Mouse (Mus musculus) heart, adult 2 months (tissue): ENCODE results near the gene Tcfl5. TPM values are rescaled to one million over a fixed set of nuclear protein-coding genes. Genes with fewer than 3 reads are reported as not detected.

ENCODE experiments used
- DNase-seq, 2 experiments: peaks; one replicate each; pipeline ENCODE4 v3.0.0; 2021
- H3K27ac ChIP-seq: fragments of 200-600 bp; 2 replicates; pipeline ENCODE4 v1.8.1; 2022
- H3K27me3 ChIP-seq: fragments of 200-500 bp; 2 replicates; pipeline ENCODE4 v1.6.1; 2012; ENCODE audit warnings: mild to moderate bottlenecking, low read length, inconsistent platforms, mixed read lengths; ENCODE audit not compliant: control insufficient read depth, insufficient read depth
- H3K36me3 ChIP-seq: fragments of 200-500 bp; 2 replicates; pipeline ENCODE4 v1.6.1; 2012; ENCODE audit warnings: low read length, inconsistent platforms; ENCODE audit not compliant: control insufficient read depth, insufficient read depth
- H3K4me1 ChIP-seq: fragments of 200-500 bp; 2 replicates; pipeline ENCODE4 v1.6.1; 2011; ENCODE audit warnings: low read length; ENCODE audit not compliant: control insufficient read depth, insufficient read depth
- H3K4me3 ChIP-seq: fragments of 200-600 bp; 2 replicates; pipeline ENCODE4 v1.8.1; 2022
- H3K79me2 ChIP-seq: fragments of 200-500 bp; replicated peaks from 2 replicates; pipeline ENCODE4 v1.6.1; 2012; ENCODE audit warnings: mild to moderate bottlenecking, inconsistent platforms, low read length, moderate library complexity, mixed read lengths; ENCODE audit not compliant: control insufficient read depth, insufficient read depth
- H3K9ac ChIP-seq: fragments of 200-500 bp; 2 replicates; pipeline ENCODE4 v1.6.1; 2012; ENCODE audit warnings: low read depth, mild to moderate bottlenecking, control low read depth, inconsistent platforms, low read length, mixed read lengths
- CTCF ChIP-seq: fragments of 200-600 bp; IDR thresholded peaks from 2 replicates; pipeline ENCODE4 v1.8.1; 2022; ENCODE audit warnings: antibody characterized with exemption, mild to moderate bottlenecking, moderate library complexity
- EP300 ChIP-seq: fragments of 200-500 bp; IDR thresholded peaks from 2 replicates; pipeline ENCODE4 v1.6.1; 2011; ENCODE audit warnings: low read depth, low read length, control low read depth; ENCODE audit not compliant: insufficient read depth
- POLR2A ChIP-seq: fragments of 200-500 bp; IDR thresholded peaks from 2 replicates; pipeline ENCODE4 v1.6.1; 2011; ENCODE audit warnings: mild to moderate bottlenecking, low read depth, low read length, control low read depth; ENCODE audit not compliant: insufficient read depth
- WGBS: fragments of 180-500 bp; shearing (Covaris S2); methylation state at CpG from one replicate; pipeline ENCODE4 v1.1.7; 2018; 5-methylcytosine and 5-hydroxymethylcytosine counted together
- intact Hi-C: fragments of 180-260 bp; cut with DNase I; formaldehyde crosslinking; loops from one replicate; pipeline ENCODE4 v1.15.1; 2025
- polyA plus RNA-seq: library from polyadenylated mRNA; depleted of rRNA; stranded (reverse); fragments of >200 nt; gene quantifications from 2 replicates; pipeline ENCODE4 v1.2.3, GENCODE M21; 2012; rRNA removed
- total RNA-seq, 2 experiments: library from RNA; stranded (reverse); gene quantifications; 2 replicates each; pipeline ENCODE4 v1.2.3; 2021

The Tcfl5 gene
- total and polyA plus RNA-seq, 3 experiments: 0.18 TPM; not detected in 2

- intact Hi-C loops: no loop called here
- WGBS: 45% methylated on average over 6 of the region's 6 CpGs
Measured at GRCm38 (mm10) chr2:180588736-180589122, 53.8 kb downstream of the Tcfl5 start.

GRCm38 (mm10) chr2:180583154-180583507 lies 59.4 kb downstream of the Tcfl5 start:
- peak overlapping the region; percentile 61 for H3K4me3 ChIP-seq
- peak overlapping the region; percentile 95 for H3K27ac ChIP-seq
- no peaks in the 10 kb centered on the region for H3K36me3 ChIP-seq
- WGBS: 21% methylated on average over 7 of the region's 7 CpGs
- H3K4me1 ChIP-seq: peaks cover 7% of the 10 kb centered on the region
- H3K27me3 ChIP-seq: no peaks in the 10 kb centered on the region
- H3K9ac ChIP-seq: peak overlapping the region; percentile 96
- intact Hi-C loops: loop anchor here (5.0 kb wide), 3 partner anchors 119 to 306 kb away; partner anchors contain the start of gene Bhlhe23
- H3K79me2 ChIP-seq: no peaks in the 10 kb centered on the region
- TF ChIP-seq POLR2A (no peak), CTCF (no peak), EP300 (no peak)
- DNase-seq: peak in 1 of 2 experiments; percentile 19

More at GRCm38 (mm10) chr2:180588736-180589122, 53.8 kb downstream of the Tcfl5 start:
- H3K4me1 ChIP-seq: peaks cover 4% of the 10 kb centered on the region
- TF ChIP-seq EP300 (no peak), CTCF (no peak), POLR2A (no peak)
- H3K79me2 ChIP-seq: peaks cover 4% of the 10 kb centered on the region; the same call in 1 of the 2 replicates
- peak overlapping the region; percentile 100; the same call in 1 of the 2 replicates for H3K9ac ChIP-seq
- H3K36me3 ChIP-seq: no peaks in the 10 kb centered on the region; the same call in 1 of the 2 replicates
- DNase-seq: no peak
- no peaks in the 10 kb centered on the region for H3K27me3 ChIP-seq
- H3K27ac ChIP-seq: peak overlapping the region; percentile 93
- H3K4me3 ChIP-seq: peak overlapping the region; percentile 100

GRCm38 (mm10) chr2:180582481-180583153 lies 59.9 kb downstream of the Tcfl5 start:
- WGBS: under 1% methylated on average over 48 of the region's 57 CpGs
- peak; percentile 75 for TF ChIP-seq POLR2A
- TF ChIP-seq EP300: peak; percentile 40; the same call in 1 of the 2 replicates
- peak; percentile 98; the same call in 1 of the 2 replicates for TF ChIP-seq CTCF
- Histone ChIP-seq H3K9ac (peak overlapping the region; percentile 96), H3K36me3 (no peaks in the 10 kb centered on the region), H3K79me2 (no peaks in the 10 kb centered on the region), H3K27ac (peak overlapping the region; percentile 95), H3K4me3 (peak overlapping the region; percentile 61), H3K27me3 (no peaks in the 10 kb centered on the region), H3K4me1 (peaks cover 7% of the 10 kb centered on the region)
- intact Hi-C loops: loop anchor here (1.0 to 5.0 kb wide), 4 partner anchors 120 to 305 kb away; partner anchors contain the start of gene Bhlhe23
- peak; percentile 96 to 99 for DNase-seq

GRCm38 (mm10) chr2:180581002-180581401 lies 61.5 kb downstream of the Tcfl5 start, which contains the start of gene Mrgbp:
Gene Mrgbp (plus strand): TSS chr2:180581304.
- Histone ChIP-seq H3K9ac (no peak within 1 kb of the TSS), H3K27me3 (no peaks in the 10 kb centered on the region), H3K4me3 (no peak within 1 kb of the TSS), H3K36me3 (no peaks in the 10 kb centered on the region), H3K4me1 (peaks cover 7% of the 10 kb centered on the region), H3K27ac (no peak within 1 kb of the TSS; the same call in 1 of the 2 replicates), H3K79me2 (no peaks in the 10 kb centered on the region)
- WGBS: 53% methylated on average over 3 of the region's 3 CpGs
- DNase-seq: peak in 1 of 2 experiments; percentile 25
- intact Hi-C loops: loop anchor here (5.0 kb wide), 3 partner anchors 121 to 304 kb away; partner anchors contain the start of gene Bhlhe23
- TF ChIP-seq POLR2A (no peak), CTCF (no peak), EP300 (no peak)

DNA sequence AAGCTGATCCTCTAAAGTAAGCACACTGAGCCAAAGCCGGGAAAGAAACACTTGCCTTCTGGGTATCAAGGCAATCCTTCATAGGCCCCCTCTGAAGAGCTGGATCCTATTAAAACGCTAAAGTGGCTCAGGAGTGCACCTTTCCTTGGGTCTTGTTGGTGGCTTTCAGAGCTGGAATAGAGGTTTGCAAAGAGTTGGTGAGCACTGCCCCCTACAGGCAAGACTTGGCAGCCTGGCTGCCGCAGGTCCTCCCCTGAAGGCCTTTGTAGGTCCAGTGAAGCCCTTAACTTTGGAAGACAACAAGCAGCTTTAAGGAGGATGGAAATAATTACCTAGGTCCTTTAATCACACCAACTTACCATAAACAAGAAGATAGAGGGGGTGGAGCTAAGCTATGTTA lies 63.8 kb downstream of the Tcfl5 start:
- H3K9ac ChIP-seq: no peak overlapping the region
- DNase-seq: peak; percentile 57 to 77
- intact Hi-C loops: loop anchor here (1.0 to 2.0 kb wide), 3 partner anchors 12 to 224 kb away; no protein-coding TSS in a partner anchor

GRCm38 (mm10) chr2:180576482-180576881 lies 66.0 kb downstream of the Tcfl5 start:
- 46% methylated on average over 4 of the region's 4 CpGs for WGBS
- Histone ChIP-seq H3K27ac (no peak overlapping the region), H3K4me1 (no peaks in the 10 kb centered on the region), H3K27me3 (no peaks in the 10 kb centered on the region), H3K4me3 (no peak overlapping the region), H3K9ac (no peak overlapping the region), H3K79me2 (no peaks in the 10 kb centered on the region), H3K36me3 (no peaks in the 10 kb centered on the region)
- TF ChIP-seq EP300: no peak
- TF ChIP-seq POLR2A: no peak
- no peak for TF ChIP-seq CTCF
- DNase-seq: no peak
- intact Hi-C loops: no loop called here

More for the DNA sequence above, 63.8 kb downstream of the Tcfl5 start:
- Histone ChIP-seq H3K36me3 (no peaks in the 10 kb centered on the region), H3K79me2 (no peaks in the 10 kb centered on the region), H3K27me3 (no peaks in the 10 kb centered on the region), H3K27ac (no peak overlapping the region), H3K4me1 (peaks cover 4% of the 10 kb centered on the region), H3K4me3 (no peak overlapping the region)
- TF ChIP-seq CTCF (peak; percentile 98), POLR2A (no peak), EP300 (peak; percentile 79; the same call in 1 of the 2 replicates)
- WGBS: 8% methylated on average over 3 of the region's 3 CpGs

Other genes starting within 250 kb of the Tcfl5 start
- not detected for gene Slco4a1, start 186.5 kb downstream of the Tcfl5 start, total RNA-seq
- gene Slco4a1, start 186.5 kb downstream of the Tcfl5 start, polyA plus RNA-seq: 0.26 and 0.94 TPM in 2 replicates
- gene Ntsr1, start 142.7 kb downstream of the Tcfl5 start, total RNA-seq: not detected
- gene Ntsr1, start 142.7 kb downstream of the Tcfl5 start, polyA plus RNA-seq: 0.09 TPM in 1 of 2 replicates, not detected in the other
- gene Mrgbp, start 61.4 kb downstream of the Tcfl5 start, total RNA-seq: 10 to 100 TPM; 15.5 to 15.7 TPM
- gene Mrgbp, start 61.4 kb downstream of the Tcfl5 start, polyA plus RNA-seq: 14.7 and 15.4 TPM in 2 replicates
- 10 to 100 TPM; 29.7 to 35.3 TPM for gene Ogfr, start 53.5 kb downstream of the Tcfl5 start, total RNA-seq
- 23.4 and 42.0 TPM in 2 replicates for gene Ogfr, start 53.5 kb downstream of the Tcfl5 start, polyA plus RNA-seq
- under 1 TPM in 1 of 2 experiments, not detected in 1; 0.29 TPM for gene Col9a3, start 44.9 kb downstream of the Tcfl5 start, total RNA-seq
- 0.29 and 0.57 TPM in 2 replicates for gene Col9a3, start 44.9 kb downstream of the Tcfl5 start, polyA plus RNA-seq
- gene Dido1, start 67.3 kb upstream of the Tcfl5 start, total RNA-seq: 10 to 100 TPM; 30.7 to 30.8 TPM
- 8.6 and 13.8 TPM in 2 replicates for gene Dido1, start 67.3 kb upstream of the Tcfl5 start, polyA plus RNA-seq
- 10 to 100 TPM; 59.3 to 61.3 TPM for gene Gid8, start 67.4 kb upstream of the Tcfl5 start, total RNA-seq
- 38.9 and 70.7 TPM in 2 replicates for gene Gid8, start 67.4 kb upstream of the Tcfl5 start, polyA plus RNA-seq
- under 1 TPM; 0.42 to 0.43 TPM for gene Slc17a9, start 82.6 kb upstream of the Tcfl5 start, total RNA-seq
- 2.4 and 2.6 TPM in 2 replicates for gene Slc17a9, start 82.6 kb upstream of the Tcfl5 start, polyA plus RNA-seq
- gene Bhlhe23, start 134.2 kb upstream of the Tcfl5 start, total RNA-seq: not detected
- gene Bhlhe23, start 134.2 kb upstream of the Tcfl5 start, polyA plus RNA-seq: not detected in 2 replicates